In the genomic region with DNA sequence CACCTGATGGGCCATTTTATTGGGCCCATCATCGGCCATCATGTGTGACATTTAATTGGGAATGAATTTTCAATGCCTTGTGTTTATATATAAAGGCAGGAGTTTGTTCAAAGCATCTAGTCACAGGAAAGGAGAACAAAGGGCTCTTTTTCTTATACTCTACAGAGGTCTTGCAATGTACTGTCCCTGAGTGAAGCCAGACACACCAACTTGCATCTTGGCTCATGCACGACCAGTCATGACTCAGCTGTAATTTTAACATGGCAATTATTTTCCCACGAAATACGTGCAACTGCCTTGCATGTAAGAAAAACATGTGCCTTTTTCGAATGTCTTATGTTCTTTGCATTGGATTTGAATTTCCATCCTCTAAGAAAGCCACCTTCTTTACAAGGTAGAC, we compare ENCODE assay signal across 19 mouse cellular contexts.
"Had no signal": no experiment of that assay in that cellular context is flagged by ENCODE, and none has a peak within 500 bp of the region (broad histone marks: within the 10 kb centered on the region; RNA-seq: fewer than 3 reads in every experiment).

No protein-coding gene starts in this region.

- H3K9me3 ChIP-seq: midbrain, embryonic 12.5 days; midbrain, embryonic 15.5 days; neural tube, embryonic 12.5 days; neural tube, embryonic 15.5 days had no signal

- H3K36me3 ChIP-seq: midbrain, embryonic 12.5 days; midbrain, embryonic 15.5 days; neural tube, embryonic 12.5 days; neural tube, embryonic 15.5 days had no signal

- H3K4me1 ChIP-seq: midbrain, embryonic 12.5 days; midbrain, embryonic 15.5 days; neural tube, embryonic 12.5 days; neural tube, embryonic 15.5 days had no signal

- DNase-seq: kidney, adult 2 months; kidney, postnatal 25 days; liver, postnatal 0 days; lung, embryonic 14.5 days; right cerebral cortex, adult 18-20 months; right cerebral cortex, postnatal 14 days; right cerebral cortex, postnatal 4 days; thymus, adult 2 months; thymus, postnatal 14 days; thymus, postnatal 4 days had no signal

- H3K9ac ChIP-seq: liver, embryonic 14.5 days; liver, postnatal 0 days; lung, embryonic 14.5 days; midbrain, embryonic 12.5 days; midbrain, embryonic 15.5 days; neural tube, embryonic 12.5 days; neural tube, embryonic 15.5 days had no signal

- H3K4me2 ChIP-seq: lung, embryonic 14.5 days; midbrain, embryonic 12.5 days; midbrain, embryonic 15.5 days; neural tube, embryonic 12.5 days; neural tube, embryonic 15.5 days had no signal

- H3K27ac ChIP-seq: kidney, postnatal 0 days; liver, embryonic 14.5 days; macrophage; midbrain, embryonic 12.5 days; midbrain, embryonic 15.5 days; neural tube, embryonic 12.5 days; neural tube, embryonic 15.5 days; stomach, postnatal 0 days had no signal

- ATAC-seq: liver, postnatal 0 days; lung, postnatal 0 days; midbrain, embryonic 15.5 days had no signal

- H3K27me3 ChIP-seq: midbrain, embryonic 12.5 days; midbrain, embryonic 15.5 days; neural tube, embryonic 12.5 days; neural tube, embryonic 15.5 days had no signal

- H3K4me3 ChIP-seq: midbrain, embryonic 12.5 days; midbrain, embryonic 15.5 days; neural tube, embryonic 12.5 days; neural tube, embryonic 15.5 days had no signal
